Mouse (Mus musculus) C2C12 (cell line): Measurements from ENCODE around the gene Olfr983. TPM values are rescaled to one million over a fixed set of nuclear protein-coding genes. Genes with fewer than 3 reads are reported as not detected.

Experiments used
- H3K27me3 ChIP-seq: one replicate; pipeline ENCODE4 v1.6.1; 2011; ENCODE audit not compliant: control insufficient read depth, insufficient read depth, insufficient read length
- H3K36me3 ChIP-seq: one replicate; pipeline ENCODE4 v1.6.1; 2011; ENCODE audit not compliant: control insufficient read depth, insufficient read depth
- H3K4me3 ChIP-seq: one replicate; pipeline ENCODE4 v1.5.1; 2011; ENCODE audit warnings: mild to moderate bottlenecking, control low read depth; ENCODE audit not compliant: poor library complexity, insufficient read depth, severe bottlenecking
- H3K79me2 ChIP-seq: one replicate; pipeline ENCODE4 v1.6.1; 2011; ENCODE audit not compliant: control insufficient read depth, insufficient read depth
- H3K79me3 ChIP-seq: one replicate; pipeline ENCODE4 v1.6.1; 2011; ENCODE audit warnings: low read depth, control low read depth
- H3ac ChIP-seq: one replicate; pipeline ENCODE3; 2011; ENCODE audit warnings: low read depth; ENCODE audit not compliant: control insufficient read depth, insufficient read length
- CEBPB ChIP-seq: IDR thresholded peaks from one replicate; pipeline ENCODE4 v1.6.1; 2011; ENCODE audit warnings: low read depth, mild to moderate bottlenecking, control low read depth, moderate library complexity
- CTCF ChIP-seq: IDR thresholded peaks from one replicate; pipeline ENCODE4 v1.5.1; 2011; ENCODE audit not compliant: control insufficient read depth, insufficient read depth, insufficient read length
- FOSL1 ChIP-seq: IDR thresholded peaks from one replicate; pipeline ENCODE4 v1.8.0; 2011; ENCODE audit warnings: mild to moderate bottlenecking, low read length; ENCODE audit not compliant: poor library complexity, insufficient read depth, severe bottlenecking
- MAX ChIP-seq: IDR thresholded peaks from one replicate; pipeline ENCODE4 v1.6.1; 2011; ENCODE audit warnings: mild to moderate bottlenecking, control low read depth
- MYOD1 ChIP-seq: IDR thresholded peaks from one replicate; pipeline ENCODE4 v1.6.1; 2011; ENCODE audit warnings: low read depth; ENCODE audit not compliant: control insufficient read depth, insufficient read length
- MYOG ChIP-seq: IDR thresholded peaks from one replicate; pipeline ENCODE4 v1.6.1; 2011; ENCODE audit not compliant: control insufficient read depth, insufficient read length; ENCODE audit errors: extremely low read depth
- USF1 ChIP-seq: IDR thresholded peaks from one replicate; pipeline ENCODE4 v1.6.1; 2011; ENCODE audit warnings: low read depth, mild to moderate bottlenecking, control low read depth, moderate library complexity
- long read RNA-seq, 2 experiments: library from polyadenylated mRNA; unstranded; transcript quantifications; one replicate each; pipeline ENCODE4 v2.0.0; 2019 to 2020
- polyA plus RNA-seq: library from polyadenylated mRNA; unstranded; fragments of >200 nt; fragmentation: generic; extraction: Trizol; gene quantifications from one replicate; pipeline ENCODE4 v1.2.1, GENCODE M21; 2012; ENCODE audit warnings: missing spikeins

The Olfr983 gene
- polyA plus RNA-seq: not detected
- long read RNA-seq, experiment 1: 0 reads
- long read RNA-seq, experiment 2: 0 reads

GRCm38 (mm10) chr9:40093495-40093894 is at the start of gene Olfr983:
Gene Olfr983, minus strand, starts transcription at chr9:40093595.
- TF ChIP-seq FOSL1 (no peak), USF1 (no peak), MYOD1 (no peak), CTCF (no peak), CEBPB (no peak), MYOG (no peak), MAX (no peak)
- H3K27me3 ChIP-seq: no peaks in the 10 kb centered on the region
- no peak within 1 kb of the TSS for H3ac ChIP-seq
- no peak within 1 kb of the TSS for H3K4me3 ChIP-seq
- no peaks in the 10 kb centered on the region for H3K36me3 ChIP-seq
- H3K79me2 ChIP-seq: no peaks in the 10 kb centered on the region
- no peaks in the 10 kb centered on the region for H3K79me3 ChIP-seq

- no peak overlapping the region for H3ac ChIP-seq
- no peaks in the 10 kb centered on the region for H3K27me3 ChIP-seq
- H3K79me2 ChIP-seq: no peaks in the 10 kb centered on the region
- no peaks in the 10 kb centered on the region for H3K79me3 ChIP-seq
- no peak overlapping the region for H3K4me3 ChIP-seq
- no peaks in the 10 kb centered on the region for H3K36me3 ChIP-seq
- TF ChIP-seq CTCF (no peak), FOSL1 (no peak), USF1 (no peak), MAX (no peak), CEBPB (no peak), MYOG (no peak)
Observed at GRCm38 (mm10) chr9:40141544-40141943, 48.1 kb upstream of the Olfr983 start.

GRCm38 (mm10) chr9:40139484-40139883 is 46.1 kb upstream of the Olfr983 start:
- H3K36me3 ChIP-seq: no peaks in the 10 kb centered on the region
- H3K27me3 ChIP-seq: no peaks in the 10 kb centered on the region
- no peaks in the 10 kb centered on the region for H3K79me2 ChIP-seq
- TF ChIP-seq CTCF (no peak), CEBPB (no peak), MAX (no peak), USF1 (no peak), FOSL1 (no peak), MYOG (no peak), MYOD1 (no peak)
- no peaks in the 10 kb centered on the region for H3K79me3 ChIP-seq
- H3K4me3 ChIP-seq: no peak overlapping the region
- no peak overlapping the region for H3ac ChIP-seq

GRCm38 (mm10) chr9:40136987-40137688 is 43.7 kb upstream of the Olfr983 start:
- TF ChIP-seq MYOD1: no peak
- TF ChIP-seq FOSL1: no peak
- TF ChIP-seq MYOG: no peak
- TF ChIP-seq MAX: no peak
- no peak for TF ChIP-seq USF1
- TF ChIP-seq CEBPB: no peak
- no peak for TF ChIP-seq CTCF
- H3K79me3 ChIP-seq: no peaks in the 10 kb centered on the region
- no peak overlapping the region for H3K4me3 ChIP-seq
- H3K36me3 ChIP-seq: no peaks in the 10 kb centered on the region
- no peak overlapping the region for H3ac ChIP-seq
- H3K27me3 ChIP-seq: no peaks in the 10 kb centered on the region
- no peaks in the 10 kb centered on the region for H3K79me2 ChIP-seq

GRCm38 (mm10) chr9:40130556-40130955 is 37.2 kb upstream of the Olfr983 start:
- H3K79me3 ChIP-seq: no peaks in the 10 kb centered on the region
- H3ac ChIP-seq: no peak overlapping the region
- H3K36me3 ChIP-seq: no peaks in the 10 kb centered on the region
- H3K79me2 ChIP-seq: no peaks in the 10 kb centered on the region
- TF ChIP-seq MYOG (no peak), MYOD1 (no peak), USF1 (no peak), CTCF (no peak), MAX (no peak), FOSL1 (no peak), CEBPB (no peak)
- H3K4me3 ChIP-seq: no peak overlapping the region
- H3K27me3 ChIP-seq: no peaks in the 10 kb centered on the region

- Histone ChIP-seq H3K4me3 (no peak within 1 kb of the TSS), H3K27me3 (no peaks in the 10 kb centered on the region), H3K36me3 (no peaks in the 10 kb centered on the region), H3ac (no peak within 1 kb of the TSS), H3K79me2 (no peaks in the 10 kb centered on the region), H3K79me3 (no peaks in the 10 kb centered on the region)
- TF ChIP-seq CEBPB (no peak), USF1 (no peak), MYOG (no peak), MAX (no peak), CTCF (no peak), FOSL1 (no peak), MYOD1 (no peak)
Observed at GRCm38 (mm10) chr9:40130084-40130483, 36.7 kb upstream of the Olfr983 start, which contains the start of gene Olfr985. Gene Olfr985, minus strand, starts transcription at chr9:40130184.
